Mouse (Mus musculus) ES-E14 (cell line): ENCODE measurements at regions not wholly inside any gene's neighbourhood (a gene's known extent, or its start where the extent isn't known, plus 50 kb on each side); places are given as distances from the start of the nearest gene placed in this dataset.

Source experiments
- DNase-seq: peaks from one replicate; pipeline ENCODE4 v3.0.0-alpha.2; 2013; ENCODE audit warnings: low read depth, low spot score
- H3K27ac ChIP-seq: 2 replicates; pipeline ENCODE4 v1.5.1; 2012; ENCODE audit warnings: low read depth, mild to moderate bottlenecking, low read length, moderate library complexity, mixed read lengths; ENCODE audit not compliant: poor library complexity, insufficient read depth, severe bottlenecking
- H3K36me3 ChIP-seq: 2 replicates; pipeline ENCODE4 v1.6.1; 2012; ENCODE audit warnings: mild to moderate bottlenecking, low read length, moderate library complexity, mixed read lengths; ENCODE audit not compliant: control insufficient read depth, poor library complexity, insufficient read depth, severe bottlenecking
- H3K4me1 ChIP-seq, 2 experiments: fragments of 150-350 bp in 1 of 2; sonication (generic) in 1 of 2; 2 replicates each; pipeline ENCODE4 v1.6.1; 2012; ENCODE audit warnings: low read length in 2 of 2, mild to moderate bottlenecking in 1 of 2, mixed read lengths in 1 of 2; ENCODE audit not compliant: control insufficient read depth in 2 of 2, insufficient read depth in 2 of 2, poor library complexity in 1 of 2
- H3K4me3 ChIP-seq, 2 experiments: fragments of 150-350 bp in 1 of 2; sonication (generic) in 1 of 2; 2 replicates each; pipeline ENCODE4 v1.5.1; 2012; ENCODE audit warnings: low read length in 2 of 2, low read depth in 1 of 2, mild to moderate bottlenecking in 1 of 2, mixed read lengths in 1 of 2; ENCODE audit not compliant: insufficient read depth in 1 of 2, poor library complexity in 1 of 2, severe bottlenecking in 1 of 2
- H3K9ac ChIP-seq: 2 replicates; pipeline ENCODE4 v1.6.1; 2012; ENCODE audit warnings: low read depth, mild to moderate bottlenecking, low read length, mixed read lengths; ENCODE audit not compliant: poor library complexity, insufficient read depth, severe bottlenecking
- H3K9me3 ChIP-seq: fragments of 150-350 bp; sonication (generic); 2 replicates; pipeline ENCODE4 v1.6.1; 2012; ENCODE audit warnings: low read depth, mild to moderate bottlenecking, low read length; ENCODE audit not compliant: control insufficient read depth, insufficient read depth
- CHD2 ChIP-seq: IDR thresholded peaks from 2 replicates; pipeline ENCODE4 v1.6.1; 2014; ENCODE audit warnings: mild to moderate bottlenecking, low read depth, low read length, inconsistent platforms
- HCFC1 ChIP-seq: IDR thresholded peaks from 2 replicates; pipeline ENCODE4 v1.6.1; 2012; ENCODE audit warnings: low read length, inconsistent platforms, borderline replicate concordance; ENCODE audit not compliant: insufficient read depth
- MAFK ChIP-seq: IDR thresholded peaks from 2 replicates; pipeline ENCODE4 v1.6.1; 2014; ENCODE audit warnings: mild to moderate bottlenecking, low read depth, low read length, inconsistent platforms; ENCODE audit not compliant: insufficient read depth
- ZC3H11A ChIP-seq: IDR thresholded peaks from 2 replicates; pipeline ENCODE4 v1.6.1; 2012; ENCODE audit warnings: low read depth, mild to moderate bottlenecking, inconsistent platforms, low read length, borderline replicate concordance
- ZNF384 ChIP-seq: IDR thresholded peaks from 2 replicates; pipeline ENCODE4 v1.6.1; 2012; ENCODE audit warnings: low read depth, low read length, inconsistent platforms
- in situ Hi-C, 2 experiments: fragments of 600-800 bp; cut with MboI; formaldehyde crosslinking; loops; one replicate each; pipeline ENCODE4 v1.15.1; 2025; ENCODE audit warnings: low sequenced_read_pairs in 2 of 2, inconsistent platforms in 1 of 2; ENCODE audit not compliant: unreplicated experiment in 2 of 2

DNA sequence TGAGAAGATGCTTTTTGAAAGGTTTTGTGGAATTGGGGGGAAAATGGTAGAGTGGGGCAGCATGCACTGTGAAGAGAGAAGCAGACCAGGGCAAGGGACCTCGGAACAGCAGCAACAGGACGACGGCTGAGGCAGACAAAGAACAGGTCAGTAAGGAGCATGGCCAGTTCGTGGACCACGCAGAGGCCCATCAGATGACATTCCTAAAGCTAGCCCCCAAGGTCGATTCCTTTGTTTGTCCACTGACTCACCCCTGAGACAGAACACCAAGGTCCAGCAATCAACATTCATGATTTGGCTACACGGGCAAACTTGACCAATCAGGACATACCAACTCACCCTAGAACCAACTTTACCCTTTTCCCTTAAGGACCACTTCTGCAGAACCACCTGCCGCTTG is 160.0 kb downstream of the Fam76b start:
- no peak for DNase-seq
- H3K4me1 ChIP-seq: no peaks in the 10 kb centered on the region
- in situ Hi-C loops: no loop called here
- no peaks in the 10 kb centered on the region for H3K9me3 ChIP-seq
- no peaks in the 10 kb centered on the region for H3K36me3 ChIP-seq
- TF ChIP-seq ZNF384 (no peak), ZC3H11A (no peak), CHD2 (no peak), MAFK (no peak), HCFC1 (no peak)
- H3K4me3 ChIP-seq: no peak overlapping the region
- H3K9ac ChIP-seq: no peak overlapping the region
- H3K27ac ChIP-seq: no peak overlapping the region

DNA sequence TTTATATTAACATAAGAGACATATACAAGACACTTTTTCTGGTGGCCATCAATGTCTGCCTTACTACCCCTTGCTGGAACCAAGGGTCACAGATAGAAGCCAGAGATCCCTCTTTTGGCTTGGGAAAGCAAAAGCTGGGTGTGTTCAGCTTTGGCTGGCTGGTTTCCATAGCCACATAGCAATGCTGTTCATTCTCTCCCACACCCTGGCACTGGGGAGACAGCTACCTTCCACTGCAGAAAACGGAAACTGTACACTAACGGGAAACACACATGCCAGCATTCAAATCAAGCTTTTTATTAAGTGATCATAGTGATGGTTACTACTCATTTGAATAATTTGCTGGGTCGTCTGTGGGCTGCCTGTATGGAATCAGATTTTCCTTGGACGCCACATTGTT is 161.4 kb downstream of the Fam76b start:
- Histone ChIP-seq H3K9ac (no peak overlapping the region), H3K36me3 (no peaks in the 10 kb centered on the region), H3K4me1 (no peaks in the 10 kb centered on the region), H3K27ac (no peak overlapping the region), H3K9me3 (no peaks in the 10 kb centered on the region), H3K4me3 (no peak overlapping the region)
- in situ Hi-C loops: no loop called here
- no peak for DNase-seq
- no peak for TF ChIP-seq CHD2
- TF ChIP-seq MAFK: no peak
- TF ChIP-seq HCFC1: no peak
- no peak for TF ChIP-seq ZNF384
- no peak for TF ChIP-seq ZC3H11A

DNA sequence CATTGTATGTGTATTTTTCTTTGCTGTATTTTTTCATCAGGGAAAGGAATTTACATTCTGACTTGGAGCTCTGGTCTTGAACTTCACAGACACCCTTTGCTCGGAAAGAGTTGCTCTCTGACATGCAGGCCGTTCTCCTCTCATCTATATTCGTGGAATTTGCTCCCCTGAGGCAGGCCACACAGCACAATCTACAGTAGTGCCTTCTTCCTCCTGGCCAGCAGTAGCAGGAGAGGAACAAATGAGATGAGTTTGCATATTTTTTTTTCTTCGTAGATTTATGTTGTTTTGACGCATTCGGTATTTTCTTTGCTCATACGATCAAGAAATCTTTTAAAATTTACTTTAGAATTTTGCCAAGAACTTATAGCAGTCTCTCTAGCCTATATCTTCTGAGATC is 163.4 kb downstream of the Fam76b start:
- no peak overlapping the region for H3K9ac ChIP-seq
- TF ChIP-seq CHD2 (no peak), ZNF384 (no peak)
- no peaks in the 10 kb centered on the region for H3K9me3 ChIP-seq
- no peak overlapping the region for H3K27ac ChIP-seq
- in situ Hi-C loops: no loop called here
- no peaks in the 10 kb centered on the region for H3K36me3 ChIP-seq
- no peaks in the 10 kb centered on the region for H3K4me1 ChIP-seq
- H3K4me3 ChIP-seq: no peak overlapping the region
- no peak for DNase-seq

DNA sequence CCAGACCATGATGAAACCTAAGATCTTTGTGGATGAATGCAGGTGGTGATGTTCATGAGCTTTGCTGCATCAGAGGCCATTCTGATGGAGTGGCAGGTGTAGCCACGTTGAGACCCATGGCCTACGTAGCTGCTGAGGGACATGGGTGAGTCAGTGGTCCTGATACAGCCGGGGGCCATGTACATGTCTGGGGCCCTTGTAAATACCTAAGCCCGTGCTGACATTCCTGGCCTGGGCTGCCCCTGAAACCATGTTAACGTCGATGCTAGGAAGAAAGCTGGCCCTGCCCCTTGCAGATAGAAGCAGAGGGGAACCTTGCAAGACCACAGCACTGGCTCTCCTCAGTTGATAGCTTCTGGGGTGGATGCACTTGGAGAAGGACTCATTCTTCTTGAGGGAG is 165.2 kb downstream of the Fam76b start:
- Histone ChIP-seq H3K9me3 (no peaks in the 10 kb centered on the region), H3K4me3 (no peak overlapping the region), H3K36me3 (no peaks in the 10 kb centered on the region), H3K4me1 (no peaks in the 10 kb centered on the region), H3K9ac (no peak overlapping the region), H3K27ac (no peak overlapping the region)
- in situ Hi-C loops: no loop called here
- no peak for DNase-seq
- no peak for TF ChIP-seq HCFC1
- no peak for TF ChIP-seq ZNF384
- TF ChIP-seq MAFK: no peak
- TF ChIP-seq ZC3H11A: no peak
- no peak for TF ChIP-seq CHD2

DNA sequence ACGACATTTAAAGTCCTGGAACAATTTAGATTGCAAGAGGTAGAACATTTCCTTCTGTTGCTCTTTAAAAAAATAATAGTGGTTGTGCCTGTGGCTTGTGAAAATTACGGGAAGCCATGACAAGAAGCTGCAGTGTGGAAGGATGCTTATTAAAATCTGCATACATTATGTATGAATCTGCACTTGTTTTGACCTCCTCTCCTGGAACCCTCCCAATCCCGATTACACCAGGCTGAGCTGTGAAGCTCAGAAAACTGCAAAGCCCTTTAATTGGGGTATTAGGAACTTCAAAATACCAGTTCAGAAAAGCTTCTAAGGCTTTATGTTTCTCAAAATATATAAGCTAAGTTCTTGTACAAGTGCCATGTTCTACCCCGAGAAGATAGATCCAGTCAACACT is 171.8 kb downstream of the Fam76b start:
- no peak for DNase-seq
- Histone ChIP-seq H3K36me3 (no peaks in the 10 kb centered on the region), H3K27ac (no peak overlapping the region), H3K4me3 (no peak overlapping the region), H3K4me1 (no peaks in the 10 kb centered on the region), H3K9me3 (no peaks in the 10 kb centered on the region), H3K9ac (no peak overlapping the region)
- in situ Hi-C loops: no loop called here
- TF ChIP-seq ZC3H11A (no peak), ZNF384 (no peak)
